Mouse (Mus musculus) cerebellum, adult 2 months (tissue): ENCODE results near the gene Olfr286. TPM values are rescaled to one million over a fixed set of nuclear protein-coding genes. Genes with fewer than 3 reads are reported as not detected.

Source experiments
- DNase-seq, 2 experiments: peaks; one replicate each; pipeline ENCODE4 v3.0.0; 2021
- H3K27ac ChIP-seq: fragments of 200-500 bp; 2 replicates; pipeline ENCODE4 v1.5.1; 2012; ENCODE audit warnings: low read length, control low read depth, inconsistent platforms; ENCODE audit not compliant: insufficient read depth
- H3K27me3 ChIP-seq: fragments of 200-500 bp; 2 replicates; pipeline ENCODE4 v1.6.1; 2012; ENCODE audit warnings: inconsistent platforms, mild to moderate bottlenecking, low read length, moderate library complexity; ENCODE audit not compliant: control insufficient read depth, insufficient read depth
- H3K4me1 ChIP-seq: fragments of 200-500 bp; 2 replicates; pipeline ENCODE4 v1.6.1; 2011; ENCODE audit warnings: low read length; ENCODE audit not compliant: control insufficient read depth, insufficient read depth
- H3K4me3 ChIP-seq: fragments of 200-500 bp; replicated peaks from 2 replicates; pipeline ENCODE3; 2011; ENCODE audit warnings: mild to moderate bottlenecking, low read depth, low read length, control low read depth; ENCODE audit not compliant: insufficient read depth
- CTCF ChIP-seq: fragments of 200-500 bp; IDR thresholded peaks from 2 replicates; pipeline ENCODE4 v1.5.1; 2011; ENCODE audit warnings: low read depth, mild to moderate bottlenecking, control low read depth, low read length, moderate library complexity, borderline replicate concordance; ENCODE audit not compliant: insufficient read depth
- POLR2A ChIP-seq: fragments of 200-500 bp; IDR thresholded peaks from 2 replicates; pipeline ENCODE4 v1.6.1; 2011; ENCODE audit warnings: low read length, control low read depth, borderline replicate concordance; ENCODE audit not compliant: insufficient read depth
- WGBS: fragments of 180-500 bp; shearing (Covaris S2); methylation state at CpG from one replicate; pipeline ENCODE4 v1.1.7; 2018; 5-methylcytosine and 5-hydroxymethylcytosine counted together
- polyA plus RNA-seq: library from polyadenylated mRNA; depleted of rRNA; stranded (reverse); fragments of >200 nt; gene quantifications from 2 replicates; pipeline ENCODE4 v1.2.3, GENCODE M21; 2012; rRNA removed

Gene Olfr286
- not detected in 2 replicates for polyA plus RNA-seq

DNA sequence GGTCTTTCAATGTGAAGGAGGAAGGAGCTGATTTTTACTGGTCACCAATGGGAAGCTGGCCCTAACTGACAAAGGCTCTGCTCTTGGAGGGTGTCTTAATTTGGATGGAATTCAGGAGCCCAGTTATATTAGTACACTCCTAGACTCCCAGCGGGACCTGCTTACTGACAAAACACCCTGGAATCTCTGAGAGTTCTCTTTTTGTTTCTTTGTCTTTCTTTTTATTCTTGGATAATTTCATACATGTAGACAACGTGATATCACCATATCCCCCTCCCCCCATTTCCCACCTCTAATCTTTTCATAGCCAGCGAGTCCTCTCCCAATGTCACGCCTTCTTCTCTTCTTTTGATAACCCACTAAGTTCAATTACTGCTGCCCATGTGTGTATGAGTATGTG is at the start of gene Olfr286:
Olfr286 (minus strand) TSS at position 101 of the 400 bp plus-strand sequence.
- no peaks in the 10 kb centered on the region for H3K4me1 ChIP-seq
- 76% methylated on average over 4 of the region's 4 CpGs for WGBS

DNA sequence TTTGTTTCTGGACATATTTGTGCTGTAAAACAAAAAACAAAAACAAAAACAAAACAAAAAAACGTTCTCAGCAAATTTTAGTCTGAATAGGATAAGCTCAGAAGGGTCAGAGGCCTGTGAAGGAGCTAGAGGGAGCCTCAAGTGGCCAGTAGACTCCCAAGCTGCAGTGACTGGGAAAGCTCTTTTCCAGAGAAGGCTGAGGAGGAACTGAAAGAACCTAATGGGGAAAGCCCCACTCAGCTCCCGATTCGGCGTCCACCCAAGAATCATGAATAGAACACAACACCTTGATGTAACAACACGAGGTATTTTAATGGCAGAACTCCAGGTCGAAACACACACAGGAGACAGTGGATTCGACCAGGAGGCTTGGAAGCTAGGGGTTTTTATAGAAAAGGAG is 23.5 kb upstream of the Olfr286 start:
- Histone ChIP-seq H3K4me1 (peaks cover 5% of the 10 kb centered on the region), H3K4me3 (no peak overlapping the region), H3K27ac (no peak overlapping the region), H3K27me3 (no peaks in the 10 kb centered on the region)
- DNase-seq: no peak
- TF ChIP-seq POLR2A: no peak
- WGBS: 92% methylated on average over 7 of the region's 7 CpGs

More for the DNA sequence above, at the start of gene Olfr286:
- H3K4me3 ChIP-seq: no peak within 1 kb of the TSS
- H3K27ac ChIP-seq: no peak within 1 kb of the TSS
- no peak for DNase-seq
- H3K27me3 ChIP-seq: no peaks in the 10 kb centered on the region
- TF ChIP-seq POLR2A: no peak
- no peak for TF ChIP-seq CTCF

DNA sequence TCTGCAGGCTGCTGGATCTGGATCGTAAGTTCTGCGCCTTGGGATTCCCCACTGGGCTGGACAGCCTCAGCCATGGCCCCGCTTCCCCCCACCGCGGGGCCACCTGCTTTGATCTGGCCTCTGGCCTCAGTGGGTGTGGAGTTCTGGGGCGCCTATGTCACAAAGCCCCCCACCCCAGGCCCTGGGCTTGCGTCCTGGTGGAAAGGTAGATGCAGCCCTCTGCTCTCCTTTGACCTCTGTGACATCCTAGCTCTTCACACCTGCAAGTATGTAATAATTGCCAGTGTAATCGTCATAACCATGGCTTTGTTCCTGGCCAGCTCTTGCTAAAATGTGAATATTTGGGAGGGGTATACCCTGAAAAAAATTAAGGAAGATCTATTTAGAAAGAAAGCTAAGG is 22.9 kb upstream of the Olfr286 start, which contains the start of gene H1fnt:
H1fnt (minus strand) TSS at position 101 of the 400 bp plus-strand sequence.
- Histone ChIP-seq H3K4me3 (no peak within 1 kb of the TSS), H3K27me3 (no peaks in the 10 kb centered on the region), H3K27ac (no peak within 1 kb of the TSS), H3K4me1 (peaks cover 5% of the 10 kb centered on the region)
- TF ChIP-seq CTCF: no peak
- no peak for TF ChIP-seq POLR2A
- DNase-seq: no peak
- 43% methylated on average over 8 of the region's 8 CpGs for WGBS

DNA sequence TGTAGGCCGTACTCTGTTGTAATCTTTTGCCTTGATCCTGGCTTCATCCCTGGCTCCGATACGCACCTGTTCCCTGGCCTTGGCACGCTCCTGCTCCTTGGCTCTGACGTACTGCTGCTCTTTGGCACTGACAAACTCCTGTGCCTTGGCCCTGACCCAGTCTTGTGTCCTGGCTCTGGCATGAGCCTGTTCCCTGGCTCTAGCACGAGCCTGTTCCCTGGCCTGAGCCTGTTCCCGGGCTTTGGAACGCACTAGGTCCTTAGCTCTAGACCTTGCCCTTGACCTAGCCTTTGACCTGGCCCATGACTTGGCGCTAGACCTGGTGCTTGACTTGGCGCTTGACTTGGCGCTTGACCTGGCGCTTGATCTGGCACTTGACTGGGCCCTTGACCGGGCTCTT is 22.0 kb upstream of the Olfr286 start:
- Histone ChIP-seq H3K27me3 (no peaks in the 10 kb centered on the region), H3K4me3 (no peak overlapping the region), H3K27ac (no peak overlapping the region), H3K4me1 (peaks cover 5% of the 10 kb centered on the region)
- no peak for TF ChIP-seq CTCF
- no peak for TF ChIP-seq POLR2A
- WGBS: 41% methylated on average over 13 of the region's 13 CpGs
- DNase-seq: peak; percentile 56 to 76

DNA sequence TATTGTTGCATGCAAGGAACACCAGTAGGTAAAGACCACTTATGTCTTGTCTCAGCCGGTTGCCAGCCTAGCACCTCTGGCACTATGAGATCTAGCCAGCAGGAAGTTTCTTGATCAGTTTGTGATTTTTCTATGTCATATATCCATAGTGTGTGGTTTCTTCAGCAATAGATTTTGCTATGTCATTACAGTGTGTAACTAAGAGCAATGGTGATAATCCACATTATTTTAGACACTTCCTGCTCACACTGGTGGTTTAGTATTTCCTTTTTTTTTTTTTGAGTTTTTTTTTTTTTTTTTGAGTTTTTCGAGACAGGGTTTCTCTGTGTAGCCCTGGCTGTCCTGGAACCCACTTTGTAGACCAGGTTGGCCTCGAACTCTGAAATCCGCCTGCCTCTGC is 1.2 kb upstream of the Olfr286 start:
- no peak for DNase-seq
- Histone ChIP-seq H3K27me3 (no peaks in the 10 kb centered on the region), H3K4me3 (no peak overlapping the region), H3K27ac (no peak overlapping the region), H3K4me1 (no peaks in the 10 kb centered on the region)
- WGBS: 91% methylated on average over 4 of the region's 4 CpGs
- no peak for TF ChIP-seq POLR2A
- TF ChIP-seq CTCF: no peak

DNA sequence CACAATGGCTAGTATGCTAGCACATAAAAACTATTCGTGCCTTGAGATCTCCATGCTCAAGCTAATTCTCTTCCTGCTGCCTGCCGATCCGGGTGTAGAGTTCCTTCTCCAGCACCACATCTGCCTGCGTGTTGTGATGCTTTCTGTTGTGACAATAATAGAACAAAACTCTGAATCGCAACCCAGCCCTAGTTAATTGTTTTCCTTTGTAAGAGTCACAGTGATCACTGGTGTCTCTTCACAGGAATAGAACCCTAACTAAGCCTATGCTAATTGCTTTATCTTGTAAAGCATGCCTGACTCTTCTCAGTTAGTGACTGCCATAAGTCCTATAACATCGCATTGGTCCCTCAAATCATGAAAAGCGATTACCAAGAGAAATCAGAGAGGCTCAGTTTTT is 8.2 kb downstream of the Olfr286 start:
- TF ChIP-seq CTCF (no peak), POLR2A (no peak)
- 78% methylated on average over 7 of the region's 7 CpGs for WGBS
- H3K27me3 ChIP-seq: no peaks in the 10 kb centered on the region
- no peaks in the 10 kb centered on the region for H3K4me1 ChIP-seq
- DNase-seq: no peak
- H3K4me3 ChIP-seq: no peak overlapping the region
- H3K27ac ChIP-seq: no peak overlapping the region

DNA sequence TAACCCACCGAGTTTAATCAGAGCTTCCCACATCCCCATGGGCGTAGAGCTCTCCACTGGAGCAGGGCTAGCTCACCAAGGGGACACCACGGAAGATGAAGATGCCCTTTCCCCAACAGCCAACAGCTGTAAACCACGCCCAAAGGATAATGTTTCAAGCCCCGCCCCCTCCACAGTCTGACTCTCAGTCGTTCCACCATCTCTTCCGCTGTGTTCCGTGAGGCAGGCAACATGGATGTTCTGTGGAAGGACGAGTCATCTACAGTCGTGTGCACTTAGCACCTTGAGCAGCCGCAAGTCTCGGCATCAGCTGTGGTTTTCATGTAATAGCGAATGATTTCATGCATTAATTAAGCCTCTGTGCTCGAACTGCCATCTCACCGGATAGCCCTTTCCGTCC is 8.6 kb downstream of the Olfr286 start:
- WGBS: 46% methylated on average over 16 of the region's 16 CpGs
- TF ChIP-seq CTCF: no peak
- Histone ChIP-seq H3K4me3 (no peak overlapping the region), H3K27ac (no peak overlapping the region), H3K27me3 (no peaks in the 10 kb centered on the region), H3K4me1 (no peaks in the 10 kb centered on the region)
- DNase-seq: no peak

DNA sequence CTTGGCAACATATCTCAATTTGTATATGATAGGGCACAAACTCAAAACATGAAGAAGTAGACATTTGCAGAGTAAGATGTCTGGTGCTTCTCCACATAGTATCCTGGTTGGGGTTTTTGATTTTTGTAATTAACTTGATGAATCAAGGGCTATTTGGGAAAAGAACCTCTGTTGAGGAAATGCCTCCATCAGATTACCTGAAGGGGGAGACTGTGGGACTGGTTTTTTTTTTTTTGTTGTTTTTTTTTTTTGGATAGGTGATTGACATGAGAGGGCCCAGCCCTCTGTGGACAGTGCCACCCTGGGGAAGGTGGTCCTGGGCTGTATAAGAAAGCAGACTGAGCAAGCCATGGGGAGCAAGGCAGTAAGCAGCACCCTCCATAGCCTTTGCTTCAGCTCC is 11.9 kb downstream of the Olfr286 start:
- TF ChIP-seq CTCF: no peak
- no peak for TF ChIP-seq POLR2A
- Histone ChIP-seq H3K4me3 (no peak overlapping the region), H3K4me1 (no peaks in the 10 kb centered on the region), H3K27ac (no peak overlapping the region), H3K27me3 (no peaks in the 10 kb centered on the region)
- no peak for DNase-seq

DNA sequence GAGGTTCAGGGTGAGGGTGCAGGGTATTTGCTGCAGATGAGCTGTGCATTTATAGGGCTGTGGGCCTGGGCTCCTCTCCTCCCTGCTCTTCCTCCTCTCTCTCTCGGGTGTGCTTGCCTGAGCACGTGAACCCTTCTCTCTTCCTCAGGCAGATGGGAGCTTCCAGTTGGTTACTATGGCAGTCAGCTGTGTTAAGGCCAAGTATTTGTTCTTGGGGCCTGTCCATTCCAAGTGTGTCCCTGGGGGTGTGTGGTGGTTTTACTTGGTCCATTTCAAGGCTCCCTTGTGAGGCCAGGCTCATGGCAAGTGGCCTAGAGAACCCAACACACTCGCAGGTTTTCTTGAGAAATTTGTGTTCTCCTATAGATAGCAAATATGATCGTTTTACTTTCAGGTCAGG is 13.4 kb downstream of the Olfr286 start, which contains the start of the genes Gm44579 and Olfr287:
Gm44579 (minus strand) TSS at position 101 of the 400 bp plus-strand sequence.
Olfr287 (minus strand) TSS at position 180 of the 400 bp plus-strand sequence.
- Histone ChIP-seq H3K27me3 (no peaks in the 10 kb centered on the region), H3K4me3 (no peak within 1 kb of the TSS), H3K4me1 (no peaks in the 10 kb centered on the region), H3K27ac (no peak within 1 kb of the TSS)
- WGBS: 16% methylated on average over 4 of the region's 4 CpGs
- DNase-seq: peak in 1 of 2 experiments; percentile 20
- no peak for TF ChIP-seq POLR2A
- TF ChIP-seq CTCF: no peak
